Mouse (Mus musculus) layer of hippocampus, postnatal 25 days (tissue): ENCODE data around the gene Paqr7. TPM values are rescaled to one million over a fixed set of nuclear protein-coding genes. Genes with fewer than 3 reads are reported as not detected.
"Not testable (repeated sequence)": the region's sequence is repeated elsewhere in the genome, so short reads cannot be mapped to it uniquely, and the experiment has no call there.

ENCODE experiments used
- DNase-seq, 2 experiments: peaks; one replicate each; pipeline ENCODE4 v3.0.0; 2022; ENCODE audit warnings: mixed read lengths in 2 of 2, low spot score in 1 of 2; ENCODE audit errors: extremely low spot score in 1 of 2
- total RNA-seq, 2 experiments: library from RNA; stranded (reverse); gene quantifications; 2 replicates each; pipeline ENCODE4 v1.2.3; 2021

Gene Paqr7
- total RNA-seq, 2 experiments from 2014 or later, result 53.2 to 66.7 TPM

GRCm38 (mm10) chr4:134497986-134498731 is 1.7 kb downstream of the Paqr7 start:
- no peak for DNase-seq

GRCm38 (mm10) chr4:134498983-134499382 is 2.5 kb downstream of the Paqr7 start:
- DNase-seq, result not testable (repeated sequence)

GRCm38 (mm10) chr4:134501095-134501494 is 4.6 kb downstream of the Paqr7 start:
- no peak for DNase-seq

- no peak for DNase-seq
Measured at GRCm38 (mm10) chr4:134503686-134504357, 7.3 kb downstream of the Paqr7 start.

GRCm38 (mm10) chr4:134505303-134505789 is 8.8 kb downstream of the Paqr7 start:
- DNase-seq, result no peak

GRCm38 (mm10) chr4:134505966-134506594 is 9.6 kb downstream of the Paqr7 start:
- DNase-seq, result no peak

GRCm38 (mm10) chr4:134506713-134507112 is 10.2 kb downstream of the Paqr7 start:
- no peak for DNase-seq

GRCm38 (mm10) chr4:134510396-134510795 is 13.9 kb downstream of the Paqr7 start:
- no peak for DNase-seq

GRCm38 (mm10) chr4:134510845-134511411 is 14.4 kb downstream of the Paqr7 start, which contains the start of gene Aunip:
Aunip (plus strand) TSS chr4:134510999.
- DNase-seq, result peak; percentile 64 to 77

GRCm38 (mm10) chr4:134511730-134512129 is 15.2 kb downstream of the Paqr7 start:
- DNase-seq, result no peak

- DNase-seq, result peak in 1 of 2 experiments; percentile 53
Measured at GRCm38 (mm10) chr4:134512798-134513197, 16.3 kb downstream of the Paqr7 start.

- no peak for DNase-seq
Measured at GRCm38 (mm10) chr4:134514309-134514930, 17.9 kb downstream of the Paqr7 start.

- DNase-seq, result no peak
Measured at GRCm38 (mm10) chr4:134515614-134516013, 19.1 kb downstream of the Paqr7 start.

- DNase-seq, result no peak
Measured at GRCm38 (mm10) chr4:134516981-134517380, 20.5 kb downstream of the Paqr7 start.

GRCm38 (mm10) chr4:134517719-134518118 is 21.2 kb downstream of the Paqr7 start:
- no peak for DNase-seq

- no peak for DNase-seq
Measured at GRCm38 (mm10) chr4:134518541-134518940, 22.0 kb downstream of the Paqr7 start.

GRCm38 (mm10) chr4:134519281-134519680 is 22.8 kb downstream of the Paqr7 start:
- no peak for DNase-seq

GRCm38 (mm10) chr4:134523447-134523846 is 26.9 kb downstream of the Paqr7 start:
- no peak for DNase-seq

GRCm38 (mm10) chr4:134525806-134526205 is 29.3 kb downstream of the Paqr7 start:
- DNase-seq, result no peak

GRCm38 (mm10) chr4:134526220-134526619 is 29.7 kb downstream of the Paqr7 start:
- DNase-seq, result no peak
